Mouse (Mus musculus): ENCODE measurements at regions not wholly inside any gene's neighbourhood (a gene's known extent, or its start where the extent isn't known, plus 50 kb on each side); places are given as distances from the start of the nearest gene placed in this dataset.

GRCm38 (mm10) chr4:70798483-70798882 is 263.7 kb upstream of the Megf9 start:
- no peaks in the 10 kb centered on the region for H3K27me3 ChIP-seq (ENCODE audit: control insufficient read depth in 1 of 2, insufficient read depth in 2 of 2, low read length in 2 of 2)
- H3K9ac ChIP-seq (ENCODE audit: control insufficient read depth, low read depth, low read length, poor library complexity, severe bottlenecking): no peak overlapping the region
- no peaks in the 10 kb centered on the region for H3K36me3 ChIP-seq (ENCODE audit: control insufficient read depth in 1 of 2, insufficient read depth in 2 of 2, low read length in 2 of 2)
- no peaks in the 10 kb centered on the region for H3K79me2 ChIP-seq (ENCODE audit: control insufficient read depth, insufficient read depth, low read length, poor library complexity)
- H3K9me3 ChIP-seq (replicated peaks; ENCODE audit: insufficient read depth, low read length): no peaks in the 10 kb centered on the region
- H3K4me3 ChIP-seq (ENCODE audit: control insufficient read depth in 1 of 2, insufficient read depth in 1 of 2, low read depth in 2 of 2, low read length in 2 of 2): no peak overlapping the region
- no peak for DNase-seq (ENCODE audit: low read depth, low spot score)
- no peak overlapping the region for H3K27ac ChIP-seq (ENCODE audit: control insufficient read depth, low read depth, low read length)
- TF ChIP-seq POLR2AphosphoS5 (IDR thresholded peaks at IDR 0.05; ENCODE audit: borderline replicate concordance, low read depth, low read length) (no peak), NELFE (IDR thresholded peaks at IDR 0.05; ENCODE audit: low read depth, low read length) (no peak), POLR2A (IDR thresholded peaks at IDR 0.05; ENCODE audit: control insufficient read depth in 1 of 2, insufficient read depth in 1 of 2, low read depth in 1 of 2, low read length in 2 of 2, poor library complexity in 1 of 2) (no peak), MAZ (IDR thresholded peaks at IDR 0.05; ENCODE audit: low read depth, low read length) (no peak), GATA1 (IDR thresholded peaks at IDR 0.05; ENCODE audit: low read depth, low read length) (no peak), ZKSCAN1 (IDR thresholded peaks at IDR 0.05; ENCODE audit: low read depth, low read length) (no peak), EP300 (IDR thresholded peaks at IDR 0.05; ENCODE audit: low read depth in 1 of 2, low read length in 2 of 2) (no peak), JUND (IDR thresholded peaks at IDR 0.05; ENCODE audit: low read depth, low read length) (no peak), UBTF (IDR thresholded peaks at IDR 0.05; ENCODE audit: borderline replicate concordance, insufficient read depth, low read depth, low read length) (no peak)
- H3K4me1 ChIP-seq (ENCODE audit: control insufficient read depth in 1 of 2, insufficient read depth in 2 of 2, low read length in 2 of 2): no peaks in the 10 kb centered on the region

- Histone ChIP-seq H3K27me3 (ENCODE audit: control insufficient read depth in 1 of 2, insufficient read depth in 2 of 2, low read length in 2 of 2) (no peaks in the 10 kb centered on the region), H3K4me3 (ENCODE audit: control insufficient read depth in 1 of 2, insufficient read depth in 1 of 2, low read depth in 2 of 2, low read length in 2 of 2) (no peak overlapping the region), H3K4me1 (ENCODE audit: control insufficient read depth in 1 of 2, insufficient read depth in 2 of 2, low read length in 2 of 2) (no peaks in the 10 kb centered on the region), H3K79me2 (ENCODE audit: control insufficient read depth, insufficient read depth, low read length, poor library complexity) (no peaks in the 10 kb centered on the region), H3K9ac (ENCODE audit: control insufficient read depth, low read depth, low read length, poor library complexity, severe bottlenecking) (no peak overlapping the region), H3K36me3 (ENCODE audit: control insufficient read depth in 1 of 2, insufficient read depth in 2 of 2, low read length in 2 of 2) (no peaks in the 10 kb centered on the region), H3K27ac (ENCODE audit: control insufficient read depth, low read depth, low read length) (no peak overlapping the region), H3K9me3 (replicated peaks; ENCODE audit: insufficient read depth, low read length) (no peaks in the 10 kb centered on the region)
- no peak for TF ChIP-seq TCF12 (IDR thresholded peaks at IDR 0.05; ENCODE audit: low read depth, low read length)
- TF ChIP-seq ZC3H11A (IDR thresholded peaks at IDR 0.05; ENCODE audit: low read depth, low read length): no peak
- no peak for TF ChIP-seq NELFE (IDR thresholded peaks at IDR 0.05; ENCODE audit: low read depth, low read length)
- TF ChIP-seq MYC (IDR thresholded peaks at IDR 0.05; ENCODE audit: low read depth, low read length): no peak
- TF ChIP-seq E2F4 (IDR thresholded peaks at IDR 0.05; ENCODE audit: borderline replicate concordance, low read depth, low read length): no peak
- no peak for TF ChIP-seq ETS1 (IDR thresholded peaks at IDR 0.05; ENCODE audit: low read depth, low read length)
- no peak for TF ChIP-seq POLR2AphosphoS2 (IDR thresholded peaks at IDR 0.05; ENCODE audit: low read length)
- TF ChIP-seq RAD21 (IDR thresholded peaks at IDR 0.05; ENCODE audit: low read depth, low read length): no peak
- no peak for TF ChIP-seq GABPA (IDR thresholded peaks at IDR 0.05; ENCODE audit: low read depth, low read length)
- no peak for TF ChIP-seq JUND (IDR thresholded peaks at IDR 0.05; ENCODE audit: low read depth, low read length)
- no peak for TF ChIP-seq GATA1 (IDR thresholded peaks at IDR 0.05; ENCODE audit: low read depth, low read length)
- DNase-seq (ENCODE audit: low read depth, low spot score): no peak
Observed at GRCm38 (mm10) chr4:70797935-70798334, 263.1 kb upstream of the Megf9 start.
